Mouse (Mus musculus) erythroblast, embryonic 14.5 days (primary cell): ENCODE measurements around the gene Plekhg3.

ENCODE experiments used
- GATA1 ChIP-seq: IDR thresholded peaks from 2 replicates; pipeline ENCODE4 v1.6.1; 2012; ENCODE audit warnings: low read length, inconsistent platforms, mixed read lengths
- TAL1 ChIP-seq: IDR thresholded peaks from 3 replicates; pipeline ENCODE4 v1.6.1; 2012; ENCODE audit warnings: low read length, inconsistent platforms, mixed read lengths

DNA sequence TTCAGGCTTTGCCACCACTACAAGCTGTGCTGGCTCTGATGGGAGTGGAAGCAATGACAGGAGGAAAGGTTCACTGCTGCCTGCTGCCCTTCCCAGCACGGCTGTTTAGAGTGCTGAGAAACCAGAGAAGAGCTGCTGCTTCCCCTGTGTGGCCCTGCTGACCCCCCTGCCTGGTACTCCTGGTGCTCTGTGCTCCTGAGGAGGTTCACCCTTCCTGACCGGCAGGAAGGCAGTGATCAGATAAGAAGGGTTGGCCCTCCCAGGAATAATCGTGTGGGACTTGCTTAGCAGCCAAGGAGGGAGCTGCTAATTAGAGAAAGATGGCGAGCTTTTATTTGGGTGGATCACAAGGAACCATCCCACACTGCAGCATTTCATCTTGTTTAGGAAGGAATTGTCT, 15.8 kb upstream of the Plekhg3 start:
- TF ChIP-seq GATA1 (0 out of 2 replicates have a peak, but pooled peaks have one; percentile 7), TAL1 (no peak)
